ENCODE assay signal across 9 mouse cellular contexts in genomic region chr2:159534951-159535350, GRCm38 (mm10).
DNase-seq lines count a peak whose midpoint lies in the region; ATAC-seq and TF ChIP-seq lines count a peak whose summit lies in the region.
"Had no signal": no experiment of that assay in that cellular context is flagged by ENCODE, and none has a peak within 500 bp of the region (broad histone marks: within the 10 kb centered on the region; RNA-seq: fewer than 3 reads in every experiment).

No protein-coding gene starts in this region.

- no peaks in the 10 kb centered on the region for H3K36me3 ChIP-seq in kidney, adult 2 months (ENCODE audit: control insufficient read depth, insufficient read depth, low read length)
- H3K36me3 ChIP-seq in kidney, embryonic 14.5 days (ENCODE audit: control insufficient read depth, insufficient read depth, low read length) = no peaks in the 10 kb centered on the region
- no peaks in the 10 kb centered on the region for H3K36me3 ChIP-seq in lung, postnatal 0 days (ENCODE audit: insufficient read depth, low read length)
- H3K36me3 ChIP-seq: midbrain, embryonic 13.5 days had no signal

- no peaks in the 10 kb centered on the region for H3K27me3 ChIP-seq in kidney, adult 2 months (replicated peaks; ENCODE audit: control insufficient read depth, insufficient read depth, low read length)
- H3K27me3 ChIP-seq in kidney, embryonic 14.5 days (ENCODE audit: control insufficient read depth, insufficient read depth, low read length) = no peaks in the 10 kb centered on the region
- H3K27me3 ChIP-seq in lung, postnatal 0 days (replicated peaks; ENCODE audit: insufficient read depth, low read length) = no peaks in the 10 kb centered on the region
- H3K27me3 ChIP-seq: midbrain, embryonic 13.5 days had no signal

- H3K9me3 ChIP-seq in kidney, embryonic 14.5 days (ENCODE audit: control insufficient read depth, low read length) = no peaks in the 10 kb centered on the region
- no peaks in the 10 kb centered on the region for H3K9me3 ChIP-seq in lung, postnatal 0 days (ENCODE audit: low read length)
- H3K9me3 ChIP-seq: midbrain, embryonic 13.5 days had no signal

- no peak for TF ChIP-seq CTCF in kidney, adult 2 months (conservative IDR thresholded peaks at IDR 0.05; ENCODE audit: insufficient read depth, insufficient read length, low read depth, low read length)
- TF ChIP-seq CTCF in lung, postnatal 0 days (IDR thresholded peaks at IDR 0.05) = no peak

- no peak overlapping the region for H3K4me3 ChIP-seq in kidney, adult 2 months (ENCODE audit: insufficient read depth, low read depth, low read length)
- no peak overlapping the region for H3K4me3 ChIP-seq in kidney, embryonic 14.5 days (ENCODE audit: low read length)
- no peak overlapping the region for H3K4me3 ChIP-seq in lung, postnatal 0 days (ENCODE audit: low read depth, low read length)
- H3K4me3 ChIP-seq: midbrain, embryonic 13.5 days had no signal

- no peak for ATAC-seq in kidney, embryonic 14.5 days (ENCODE audit: low FRiP score, low TSS enrichment)
- peak; percentile 46; the same call in 1 of the 2 replicates for ATAC-seq in lung, postnatal 0 days
- ATAC-seq: midbrain, embryonic 13.5 days had no signal

- WGBS in kidney, adult 2 months = 53% methylated on average over 2 of the region's 2 CpGs
- WGBS in kidney, embryonic 14.5 days = 48% methylated on average over 2 of the region's 2 CpGs
- 55% methylated on average over 2 of the region's 2 CpGs for WGBS in lung, postnatal 0 days

- no peaks in the 10 kb centered on the region for H3K4me1 ChIP-seq in kidney, adult 2 months (ENCODE audit: control insufficient read depth, insufficient read depth, low read length)
- H3K4me1 ChIP-seq in kidney, embryonic 14.5 days (ENCODE audit: control insufficient read depth, insufficient read depth, low read length) = no peaks in the 10 kb centered on the region
- H3K4me1 ChIP-seq in lung, postnatal 0 days (ENCODE audit: insufficient read depth, low read depth, low read length) = no peaks in the 10 kb centered on the region
- H3K4me1 ChIP-seq: midbrain, embryonic 13.5 days had no signal

- H3K4me2 ChIP-seq in kidney, embryonic 14.5 days (replicated peaks; ENCODE audit: low read depth, low read length) = no peak overlapping the region
- H3K4me2 ChIP-seq in lung, postnatal 0 days (replicated peaks; ENCODE audit: low read depth, low read length) = no peak overlapping the region
- H3K4me2 ChIP-seq: midbrain, embryonic 13.5 days had no signal

- DNase-seq in kidney, adult 2 months = peak; percentile 45
- DNase-seq in adrenal gland, adult 8-10 months = peak; percentile 66
- peak; percentile 71 for DNase-seq in heart, adult 8-10 months (ENCODE audit: low spot score)
- peak; percentile 14 for DNase-seq in lung, postnatal 0 days (ENCODE audit: low spot score)
- DNase-seq in c-Kit-positive CD71-positive TER-119-positive erythroid progenitor cells, embryonic 14.5 days (ENCODE audit: low spot score) = no peak
- no peak for DNase-seq in thymus, postnatal 25 days
- no peak for DNase-seq in cerebellum, adult 11-12 months

- TF ChIP-seq EP300 in lung, postnatal 0 days (IDR thresholded peaks at IDR 0.05) = no peak

- no peak overlapping the region for H3K27ac ChIP-seq in kidney, adult 2 months (ENCODE audit: insufficient read depth, low read depth, low read length)
- no peak overlapping the region for H3K27ac ChIP-seq in kidney, embryonic 14.5 days (ENCODE audit: low read depth, low read length)
- no peak overlapping the region for H3K27ac ChIP-seq in lung, postnatal 0 days (ENCODE audit: low read length)
- H3K27ac ChIP-seq: midbrain, embryonic 13.5 days had no signal

- no peak overlapping the region for H3K9ac ChIP-seq in kidney, embryonic 14.5 days (ENCODE audit: low read depth, low read length)
- H3K9ac ChIP-seq in lung, postnatal 0 days (replicated peaks; ENCODE audit: low read depth) = no peak overlapping the region
- H3K9ac ChIP-seq: midbrain, embryonic 13.5 days had no signal

- no peak for TF ChIP-seq POLR2A in kidney, adult 2 months (IDR thresholded peaks at IDR 0.05; ENCODE audit: low read depth, low read length)

Comparison
In these comparisons a context has a peak if more than half of its experiments do, and no peak if none do; other contexts are left out.
1. DNase-seq: peak in kidney, adult 2 months (single experiment), adrenal gland, adult 8-10 months (single experiment), heart, adult 8-10 months (single experiment) and lung, postnatal 0 days (single experiment); none in c-Kit-positive CD71-positive TER-119-positive erythroid progenitor cells, embryonic 14.5 days (single experiment), thymus, postnatal 25 days (single experiment) and cerebellum, adult 11-12 months (single experiment).